ENCODE assay signal across 8 mouse cellular contexts in genomic region chr2:155276621-155277175, GRCm38 (mm10). TPM values are rescaled to one million over a fixed set of nuclear protein-coding genes. Genes with fewer than 3 reads are reported as not detected.
DNase-seq lines count a peak whose midpoint lies in the region; ATAC-seq and TF ChIP-seq lines count a peak whose summit lies in the region.

No protein-coding gene starts in this region.

- ATAC-seq in heart, postnatal 0 days (ENCODE audit: insufficient read depth, low read depth): peak; percentile 88

- H3K27ac ChIP-seq in heart, postnatal 0 days (ENCODE audit: low read depth): peak overlapping the region; percentile 95
- H3K27ac ChIP-seq in layer of hippocampus, adult 2 months: peak overlapping the region; percentile 99

- H3K9ac ChIP-seq in heart, postnatal 0 days (replicated peaks; ENCODE audit: low read depth, low read length): peak overlapping the region; percentile 93

- H3K4me3 ChIP-seq in erythroblast, embryonic 14.5 days (replicated peaks): peak overlapping the region; percentile 94
- peak overlapping the region; percentile 89 for H3K4me3 ChIP-seq in heart, postnatal 0 days (ENCODE audit: low read depth, low read length)
- peak overlapping the region; percentile 88 for H3K4me3 ChIP-seq in layer of hippocampus, adult 2 months

- H3K36me3 ChIP-seq in erythroblast, embryonic 14.5 days (ENCODE audit: control insufficient read depth): peaks cover 8% of the 10 kb centered on the region
- H3K36me3 ChIP-seq in heart, postnatal 0 days (replicated peaks; ENCODE audit: control insufficient read depth, insufficient read depth, low read length): peaks cover 9% of the 10 kb centered on the region

- no peaks in the 10 kb centered on the region for H3K9me3 ChIP-seq in erythroblast, embryonic 14.5 days (ENCODE audit: control insufficient read depth, low read length)
- H3K9me3 ChIP-seq in heart, postnatal 0 days (replicated peaks; ENCODE audit: control insufficient read depth, low read length): no peaks in the 10 kb centered on the region

- peaks cover 24% of the 10 kb centered on the region for H3K4me1 ChIP-seq in erythroblast, embryonic 14.5 days (ENCODE audit: control insufficient read depth)
- H3K4me1 ChIP-seq in heart, postnatal 0 days (ENCODE audit: control insufficient read depth, insufficient read depth): peaks cover 20% of the 10 kb centered on the region

- 2% methylated on average over 32 of the region's 49 CpGs for WGBS in heart, postnatal 0 days

- no peak; the same call in 1 of the 2 replicates for TF ChIP-seq EP300 in heart, postnatal 0 days (IDR thresholded peaks at IDR 0.05; ENCODE audit: low read depth)

- peak overlapping the region; percentile 83 for H3K4me2 ChIP-seq in heart, postnatal 0 days (ENCODE audit: low read depth, low read length)

- peak; percentile 7 for DNase-seq in MEL-GATA-1-ER (ENCODE audit: extremely low read depth, low read depth)
- peak; percentile 10 for DNase-seq in brain, embryonic 18.5 days (ENCODE audit: low read depth, low spot score)
- peak; percentile 61 for DNase-seq in heart, postnatal 0 days (ENCODE audit: low spot score)
- DNase-seq in layer of hippocampus, adult 2 months (ENCODE audit: low spot score in 2 of 2): peak in 1 of 2 experiments; percentile 46
- peak; percentile 73 for DNase-seq in lung, postnatal 36 days
- peak; percentile 59 for DNase-seq in right cerebral cortex, postnatal 14 days
- peak; percentile 80 for DNase-seq in yolk sac, embryonic 10.5 days (ENCODE audit: low spot score)

- H3K27me3 ChIP-seq in erythroblast, embryonic 14.5 days (ENCODE audit: control insufficient read depth): no peaks in the 10 kb centered on the region; the same call in 1 of the 2 replicates
- no peaks in the 10 kb centered on the region for H3K27me3 ChIP-seq in heart, postnatal 0 days (ENCODE audit: control insufficient read depth, insufficient read depth, low read length)

- no peak for TF ChIP-seq CTCF in heart, postnatal 0 days (IDR thresholded peaks at IDR 0.05; ENCODE audit: low read depth)
- no peak; the same call in 1 of the 2 replicates for TF ChIP-seq CTCF in layer of hippocampus, adult 2 months (conservative IDR thresholded peaks at IDR 0.05)

RNA-seq across cellular contexts. Expression of gene Map1lc3a, which starts 0.6 kb away (rescaled TPM):
- polyA plus RNA-seq in erythroblast, embryonic 14.5 days (2012): 7.8 and 8.1 TPM in 2 replicates
- 673 and 815 TPM in 2 replicates for total RNA-seq in heart, postnatal 0 days (2014; rRNA removed; ENCODE audit: low replicate concordance)
- 946 and 987 TPM in 2 replicates for polyA plus RNA-seq in heart, postnatal 0 days (2015; fragmentation: Nextera tagmentation; extraction: Ambion mirVana)
- 100 to 1,000 TPM; 215 to 248 TPM for total RNA-seq in layer of hippocampus, adult 2 months (2021)

RNA-seq across cellular contexts. Expression of gene Dynlrb1, which starts 40.4 kb away (rescaled TPM):
- polyA plus RNA-seq in erythroblast, embryonic 14.5 days (2012): 10.3 and 16.7 TPM in 2 replicates
- total RNA-seq in heart, postnatal 0 days (2014; rRNA removed; ENCODE audit: low replicate concordance): 159 and 215 TPM in 2 replicates
- polyA plus RNA-seq in heart, postnatal 0 days (2015; fragmentation: Nextera tagmentation; extraction: Ambion mirVana): 423 and 444 TPM in 2 replicates
- total RNA-seq in layer of hippocampus, adult 2 months (2021): 100 to 1,000 TPM; 283 to 297 TPM
